Mouse (Mus musculus) hindbrain, embryonic 11.5 days (tissue): ENCODE data around the gene Olfr44. TPM values are rescaled to one million over a fixed set of nuclear protein-coding genes. Genes with fewer than 3 reads are reported as not detected.

ENCODE experiments used
- polyA plus RNA-seq: library from polyadenylated mRNA; unstranded; fragments of >200 nt; fragmentation: Nextera tagmentation; extraction: Ambion mirVana; gene quantifications from 2 replicates; pipeline ENCODE4 v1.2.1, GENCODE M21; 2014

Olfr44 gene
- polyA plus RNA-seq, 1 experiment from 2014 or later, result not detected

Other genes with a start within 250 kb of the Olfr44 start
- gene Olfr1537, start 244.0 kb downstream of the Olfr44 start, polyA plus RNA-seq, result not detected in 2 replicates
- not detected in 2 replicates for gene Olfr945, start 217.2 kb downstream of the Olfr44 start, polyA plus RNA-seq
- not detected in 2 replicates for gene Olfr948, start 167.9 kb downstream of the Olfr44 start, polyA plus RNA-seq
- gene Olfr951, start 106.6 kb downstream of the Olfr44 start, polyA plus RNA-seq, result not detected in 2 replicates
- not detected in 2 replicates for gene Olfr952, start 66.8 kb downstream of the Olfr44 start, polyA plus RNA-seq
- gene Olfr954, start 37.3 kb downstream of the Olfr44 start, polyA plus RNA-seq, result not detected in 2 replicates
- gene Olfr955, start 22.1 kb downstream of the Olfr44 start, polyA plus RNA-seq, result not detected in 2 replicates
- gene Olfr957, start 21.8 kb upstream of the Olfr44 start, polyA plus RNA-seq, result not detected in 2 replicates
- not detected in 2 replicates for gene Olfr958, start 60.1 kb upstream of the Olfr44 start, polyA plus RNA-seq
- gene Olfr959, start 81.6 kb upstream of the Olfr44 start, polyA plus RNA-seq, result not detected in 2 replicates
- 15.9 and 19.0 TPM in 2 replicates for gene AW551984, start 110.4 kb upstream of the Olfr44 start, polyA plus RNA-seq
- not detected in 2 replicates for gene Olfr148, start 116.7 kb upstream of the Olfr44 start, polyA plus RNA-seq
- gene Olfr960, start 127.4 kb upstream of the Olfr44 start, polyA plus RNA-seq, result not detected in 2 replicates
- gene Olfr961, start 151.1 kb upstream of the Olfr44 start, polyA plus RNA-seq, result not detected in 2 replicates
- gene Olfr963, start 173.2 kb upstream of the Olfr44 start, polyA plus RNA-seq, result not detected in 2 replicates
- gene Olfr149, start 213.1 kb upstream of the Olfr44 start, polyA plus RNA-seq, result not detected in 2 replicates
- gene Olfr965, start 217.4 kb upstream of the Olfr44 start, polyA plus RNA-seq, result not detected in 2 replicates
- gene Olfr150, start 237.0 kb upstream of the Olfr44 start, polyA plus RNA-seq, result not detected in 2 replicates